In the genomic region with DNA sequence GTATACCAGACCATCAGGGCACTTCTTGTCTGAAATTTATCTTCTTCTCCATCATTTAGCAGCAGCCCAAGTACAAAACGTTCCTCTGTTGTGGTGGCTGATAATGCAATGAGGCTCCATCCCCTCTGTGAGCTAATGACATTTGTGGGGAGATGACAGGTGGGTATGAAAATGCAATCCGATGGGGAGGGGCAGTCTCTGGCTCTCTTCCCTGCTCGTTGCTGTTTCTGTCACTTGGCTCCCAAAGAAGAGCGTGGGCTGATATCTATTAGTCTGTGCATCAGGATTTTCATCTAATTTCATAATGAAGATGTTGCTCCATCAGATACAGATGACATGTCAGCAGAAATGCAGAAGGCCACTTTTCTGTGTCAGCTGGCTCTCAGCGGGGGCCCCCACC, we compare ENCODE assay signal across 16 mouse cellular contexts.
"Had no signal": no experiment of that assay in that cellular context is flagged by ENCODE, and none has a peak within 500 bp of the region (broad histone marks: within the 10 kb centered on the region; RNA-seq: fewer than 3 reads in every experiment).

No protein-coding gene starts in this region.

- H3K27ac ChIP-seq: neural tube, embryonic 13.5 days; neural tube, embryonic 15.5 days; stomach, embryonic 15.5 days; stomach, postnatal 0 days had no signal

- H3K4me3 ChIP-seq: neural tube, embryonic 13.5 days; neural tube, embryonic 15.5 days; stomach, embryonic 15.5 days had no signal

- DNase-seq: retina, postnatal 1 day; right cerebral cortex, adult 18-20 months; right cerebral cortex, postnatal 14 days; right cerebral cortex, postnatal 25 days; right cerebral cortex, postnatal 4 days; spleen, adult 18-20 months; thymus, adult 18-20 months; thymus, adult 2 months; thymus, postnatal 14 days; thymus, postnatal 25 days; thymus, postnatal 36 days; thymus, postnatal 4 days had no signal
